Mouse (Mus musculus) frontal cortex, postnatal 36 days (tissue): ENCODE measurements at regions not wholly inside any gene's neighbourhood (a gene's known extent, or its start where the extent isn't known, plus 50 kb on each side); places are given as distances from the start of the nearest gene placed in this dataset.
A peak's percentile ranks its signal among the peaks of the same experiment; 100 is the strongest.

Experiments
- DNase-seq, 2 experiments: peaks; one replicate each; pipeline ENCODE4 v3.0.0; 2022; ENCODE audit warnings: low spot score in 2 of 2

- peak; percentile 17 to 67 for DNase-seq
These were observed 62.5 kb downstream of the Cavin4 start for GRCm38 (mm10) chr4:48725660-48726348.

GRCm38 (mm10) chr4:48726349-48726835, 63.1 kb downstream of the Cavin4 start:
- DNase-seq, result no peak

DNA sequence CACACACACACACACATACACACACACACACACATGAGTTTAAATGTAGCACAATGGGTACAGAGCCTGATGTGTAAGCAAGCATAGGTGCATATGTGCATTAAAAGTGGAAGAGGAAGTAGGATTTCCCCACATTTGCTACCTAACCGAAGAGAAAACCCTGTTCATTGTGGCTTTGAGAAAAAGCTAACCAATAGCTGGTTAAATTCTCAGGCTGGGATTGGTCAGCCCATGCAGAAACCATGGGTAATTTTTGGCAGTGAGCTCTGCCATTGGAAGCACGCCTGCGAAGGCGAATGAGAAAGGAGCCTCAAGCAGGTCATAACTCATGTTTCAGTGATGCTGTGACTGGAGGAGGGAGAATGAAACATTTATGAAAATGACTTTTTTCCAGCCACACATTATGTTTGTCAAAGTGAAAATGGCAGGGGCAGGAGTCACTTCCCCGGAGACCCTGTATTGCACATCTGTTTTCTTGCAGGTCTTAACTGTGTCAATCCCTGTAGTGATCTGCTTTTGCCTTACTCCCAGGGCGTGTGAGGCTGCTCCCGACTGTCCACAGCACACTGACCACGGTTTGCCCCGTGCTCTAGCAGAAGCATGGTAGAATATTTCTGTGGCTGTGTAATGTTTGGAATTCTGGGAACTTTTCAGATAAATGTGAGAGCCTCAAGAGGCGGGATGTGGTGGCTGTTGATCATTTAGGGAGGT, 71.7 kb downstream of the Cavin4 start:
- no peak for DNase-seq

DNA sequence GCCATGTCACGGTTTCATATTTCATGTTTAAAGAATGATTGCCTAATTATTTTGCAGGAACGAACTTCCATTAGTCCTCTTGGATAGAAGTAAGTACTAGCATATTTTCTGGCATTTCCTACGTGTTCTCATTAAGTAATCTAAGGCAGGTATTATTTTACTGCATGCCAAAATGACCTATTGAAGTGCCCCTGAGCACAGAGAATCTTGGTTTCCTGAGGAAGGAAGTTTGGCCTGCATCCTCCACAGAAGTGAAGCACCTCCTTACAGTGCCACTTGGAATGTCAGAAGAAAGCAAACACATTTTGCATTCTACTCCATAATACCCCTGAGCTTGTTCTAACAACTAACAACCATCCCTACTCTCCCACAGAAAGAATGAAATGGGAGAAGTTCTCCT, 82.9 kb downstream of the Cavin4 start:
- no peak for DNase-seq

DNA sequence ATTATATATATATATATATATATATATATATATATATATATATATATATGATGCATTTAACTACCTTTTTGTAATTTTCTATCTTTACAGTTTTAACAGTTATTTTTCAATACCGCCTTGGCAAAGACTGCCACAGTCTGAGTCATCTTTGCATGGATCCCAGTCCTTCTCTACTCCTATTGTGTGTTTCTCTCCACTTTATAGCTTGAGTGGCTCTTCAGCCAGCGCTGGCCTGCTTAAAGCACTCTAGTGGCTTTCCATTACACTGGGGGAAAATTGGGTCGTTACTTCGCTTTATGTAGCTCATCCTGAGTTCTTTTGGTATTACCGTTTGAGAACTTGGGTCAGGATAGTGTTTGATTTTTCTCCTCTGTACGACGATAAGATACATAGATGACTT, 86.3 kb downstream of the Cavin4 start:
- DNase-seq, result no peak

DNA sequence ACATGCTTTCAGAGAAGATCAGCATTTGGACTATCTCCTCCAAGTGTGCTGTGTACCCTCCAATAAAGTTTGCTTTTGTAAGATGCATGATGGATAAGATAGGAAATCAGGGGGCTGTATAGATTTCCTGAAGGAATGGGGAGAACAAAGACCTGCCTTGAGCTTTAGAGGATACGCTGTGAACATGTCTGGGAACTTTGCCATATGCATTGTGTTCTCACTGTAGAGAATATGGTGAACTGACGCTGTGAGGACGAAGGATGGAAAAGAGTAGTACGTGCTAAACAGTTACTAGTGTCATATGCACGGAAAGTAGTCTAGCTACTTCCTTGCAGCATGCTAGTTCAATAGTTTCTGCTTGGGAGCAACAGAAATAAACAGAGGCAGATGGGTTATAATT, 86.8 kb downstream of the Cavin4 start:
- no peak for DNase-seq

DNA sequence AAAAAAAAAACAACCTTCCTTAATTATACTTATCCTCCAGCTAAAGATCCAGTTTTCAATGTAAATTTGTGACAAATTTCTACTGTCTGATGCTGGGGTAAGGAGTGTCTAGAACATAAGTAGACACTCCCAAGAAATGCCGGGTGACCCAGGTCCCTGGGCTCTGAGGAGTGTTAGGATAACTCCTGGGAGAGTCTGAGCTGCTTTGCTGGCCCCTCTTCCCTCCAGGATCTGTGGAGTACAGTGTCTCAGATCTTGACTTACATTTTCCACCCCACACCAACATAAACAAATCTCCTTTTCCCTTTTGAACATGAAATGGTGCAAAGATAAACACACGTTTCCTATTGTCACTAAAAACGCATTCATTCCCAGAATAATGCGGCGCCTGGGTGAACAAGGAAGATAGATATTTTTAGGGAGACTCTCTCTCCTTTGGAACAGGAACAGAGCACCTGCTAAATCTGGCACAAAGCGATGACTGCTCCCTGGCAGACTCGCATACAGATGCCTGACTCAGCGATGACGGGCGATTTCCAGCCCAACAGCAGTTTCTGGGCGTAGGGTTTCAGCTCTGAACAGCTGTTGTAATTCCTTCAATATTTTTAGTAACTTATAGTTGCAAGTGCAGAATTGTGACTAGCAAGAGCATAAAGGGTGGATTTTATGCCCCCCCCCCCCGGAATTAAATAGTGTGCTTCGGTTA, 91.3 kb downstream of the Cavin4 start:
- peak; percentile 71 to 86 for DNase-seq

DNA sequence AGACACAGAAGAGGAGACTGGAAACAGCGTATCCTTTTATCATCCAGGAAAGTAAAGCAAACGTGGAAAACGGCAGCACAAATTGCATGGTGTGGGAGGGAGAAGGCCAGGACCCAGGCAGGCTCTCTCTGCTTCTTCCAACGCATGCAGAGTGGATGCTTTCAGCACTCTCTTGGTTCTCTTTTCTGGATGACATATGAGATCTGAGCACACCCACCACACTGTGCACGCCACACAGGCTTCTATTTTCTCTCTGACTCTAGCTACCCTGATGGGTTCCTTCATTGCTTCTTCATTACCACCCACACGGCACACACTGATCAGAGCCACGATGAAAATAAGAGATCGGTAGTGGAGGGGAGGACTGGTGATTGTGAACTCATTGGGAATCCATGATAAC, 97.3 kb downstream of the Cavin4 start:
- DNase-seq, result no peak

DNA sequence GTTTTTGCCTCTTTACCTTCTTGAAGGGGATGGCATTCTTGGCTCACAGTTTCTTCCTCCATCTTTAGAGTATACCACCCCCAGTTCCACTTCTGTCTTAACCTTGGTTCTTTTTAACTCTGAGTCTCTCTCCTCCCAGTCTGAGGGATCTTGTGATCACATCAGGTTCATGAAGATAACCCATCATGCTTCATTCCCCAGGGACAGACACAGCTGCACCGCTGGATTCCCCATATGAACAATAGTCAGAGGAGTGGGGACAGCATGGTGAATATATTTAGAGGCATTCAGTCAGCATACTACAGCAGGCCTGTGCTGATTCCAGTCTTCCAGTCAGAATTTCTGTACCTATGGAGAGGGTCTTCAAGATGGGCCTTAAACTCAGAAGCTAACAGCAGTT, 103.1 kb downstream of the Cavin4 start:
- DNase-seq, result no peak

GRCm38 (mm10) chr4:48770403-48770953, 107.2 kb downstream of the Cavin4 start:
- DNase-seq, result no peak

DNA sequence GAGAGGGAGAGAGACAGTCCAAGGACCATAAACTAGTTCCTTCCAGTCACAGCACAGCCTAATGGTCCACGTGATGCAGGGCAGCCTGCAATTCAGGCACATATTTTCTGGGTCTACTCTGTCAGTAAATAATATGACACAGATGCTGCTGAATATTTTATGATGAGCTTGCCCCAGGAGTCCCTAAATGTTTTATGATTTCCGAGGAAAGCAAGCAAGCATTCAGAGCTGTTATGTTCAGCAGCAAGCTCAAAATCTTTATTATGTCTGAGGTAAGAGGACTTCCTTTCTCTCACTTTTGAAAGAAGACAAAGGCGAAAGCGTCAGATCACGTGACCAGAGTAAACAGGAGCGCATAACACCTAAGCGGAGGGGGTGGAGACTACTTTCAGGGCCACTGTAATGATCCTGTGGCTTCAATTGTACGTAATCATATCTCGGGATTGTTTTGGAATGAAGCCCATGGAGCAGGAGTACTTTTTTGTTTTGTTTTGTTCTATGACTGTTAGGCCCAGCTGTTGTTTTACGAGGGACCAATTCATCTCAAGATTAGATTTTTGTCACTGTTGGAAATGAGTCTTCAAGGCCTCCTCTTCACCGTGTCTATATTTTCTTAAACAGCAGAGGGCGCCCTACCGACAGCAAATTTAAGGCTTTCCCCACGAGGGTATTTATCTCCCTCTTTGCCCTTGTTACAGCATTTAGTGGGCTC, 107.8 kb downstream of the Cavin4 start:
- DNase-seq, result peak; percentile 50 to 77

- peak; percentile 24 to 28 for DNase-seq
These were observed 108.5 kb downstream of the Cavin4 start for GRCm38 (mm10) chr4:48771836-48772235.

- DNase-seq, result peak; percentile 68 to 75
These were observed 116.0 kb downstream of the Cavin4 start for GRCm38 (mm10) chr4:48779202-48779905.

DNA sequence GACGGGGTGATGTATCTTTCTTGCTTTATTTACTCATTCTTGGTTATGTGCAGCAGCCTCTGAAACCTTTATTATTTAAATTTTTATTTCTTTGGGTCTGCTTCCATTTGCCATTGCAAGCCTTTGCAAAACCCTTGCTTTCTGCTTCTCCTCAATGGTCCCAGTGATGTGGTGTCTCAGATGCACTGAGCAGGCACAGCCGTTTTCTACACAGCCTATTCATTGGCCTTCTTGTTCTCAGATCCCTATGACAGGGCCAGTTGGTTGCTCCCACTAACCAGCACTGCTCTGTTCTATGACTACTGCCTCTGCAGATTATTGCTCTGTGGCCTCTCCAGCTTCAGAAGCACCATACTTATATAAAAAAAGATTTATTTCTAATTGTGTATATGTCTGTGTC, 116.6 kb downstream of the Cavin4 start:
- no peak for DNase-seq

DNA sequence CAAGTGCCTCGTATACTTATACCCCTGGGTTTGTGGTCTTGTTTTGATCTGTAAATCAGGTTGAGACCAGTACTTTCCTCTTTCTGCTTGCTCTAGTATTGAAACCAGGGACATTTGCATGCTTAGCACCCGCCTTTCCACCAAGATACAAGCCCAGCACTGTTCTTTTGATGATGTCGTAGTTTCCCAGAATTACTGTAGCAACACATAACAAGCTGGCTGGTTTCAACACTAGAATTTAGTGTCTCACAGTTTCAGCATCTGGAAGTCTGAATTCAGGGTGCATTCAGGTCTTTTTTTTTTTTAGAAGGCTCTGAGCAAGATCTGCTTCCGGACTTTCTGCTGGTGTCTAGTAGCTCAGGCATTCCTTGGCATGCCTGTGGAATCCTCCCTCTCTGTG, 117.8 kb downstream of the Cavin4 start:
- DNase-seq, result no peak

DNA sequence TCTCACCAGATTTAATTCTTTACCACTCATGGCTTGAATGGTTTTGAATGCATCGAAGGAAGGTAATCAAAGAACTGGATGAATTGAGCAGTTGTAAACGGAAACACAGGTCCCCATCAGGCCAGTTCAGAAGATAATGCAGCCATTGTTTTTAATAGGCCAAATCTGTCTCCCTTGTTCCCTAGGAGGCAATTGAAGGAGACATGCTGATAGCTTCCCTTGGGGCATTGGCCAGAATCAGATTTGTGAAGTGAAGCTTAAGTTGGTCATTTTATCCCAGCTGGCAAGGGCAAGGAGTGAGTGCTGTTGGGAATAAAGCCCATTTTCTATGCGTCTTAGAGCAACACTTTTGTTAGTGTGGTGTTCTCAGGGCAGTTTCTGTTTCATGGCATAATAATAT, 119.4 kb downstream of the Cavin4 start:
- no peak for DNase-seq

DNA sequence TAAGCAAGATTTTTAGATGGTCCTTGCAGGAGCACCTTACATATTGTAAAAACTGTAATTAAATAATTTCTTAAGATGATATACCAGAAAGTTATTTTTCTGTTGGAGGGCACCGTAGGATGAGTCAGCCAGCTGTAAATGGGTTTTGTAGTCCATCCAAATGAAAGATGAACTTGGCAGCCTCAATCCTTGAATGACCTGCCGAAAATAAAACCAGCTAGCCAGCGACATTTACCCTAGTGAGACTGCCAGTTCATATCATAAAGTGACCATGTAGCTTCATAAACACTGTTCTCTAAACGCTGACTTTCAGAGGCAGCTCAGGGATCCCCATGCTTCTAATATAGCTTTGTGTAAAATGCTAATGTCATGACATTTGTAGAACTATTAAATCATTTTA, 127.8 kb downstream of the Cavin4 start:
- DNase-seq, result no peak

GRCm38 (mm10) chr4:48803777-48804176, 140.5 kb downstream of the Cavin4 start:
- DNase-seq, result no peak

DNA sequence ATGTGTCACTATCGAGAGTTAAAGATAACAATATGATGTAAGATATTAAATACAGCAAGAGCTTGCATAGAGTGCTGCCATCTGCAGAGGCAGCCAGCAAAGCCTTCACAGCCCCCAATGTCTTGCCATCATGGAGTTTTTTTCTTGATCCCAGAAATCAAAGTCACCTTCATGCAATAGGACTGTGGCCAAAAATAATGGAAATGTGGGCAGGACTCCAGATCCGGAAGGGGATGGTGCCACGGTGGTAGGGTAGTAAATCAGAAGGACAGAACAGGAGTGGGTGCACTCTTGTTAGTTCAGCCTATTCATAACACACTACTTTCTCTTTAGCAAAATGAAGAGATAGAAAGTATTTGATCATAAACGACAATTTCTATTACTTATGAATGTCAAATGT, 145.3 kb downstream of the Cavin4 start:
- no peak for DNase-seq

- DNase-seq, result no peak
These were observed 170.4 kb downstream of the Cavin4 start for GRCm38 (mm10) chr4:48833718-48834117.

- peak in 1 of 2 experiments; percentile 20 for DNase-seq
These were observed 179.5 kb downstream of the Cavin4 start for GRCm38 (mm10) chr4:48842777-48843214.
